13 mouse cellular contexts compared by ENCODE assay signal in genomic region chr2:137756220-137756619, GRCm38 (mm10).
DNase-seq lines count a peak whose midpoint lies in the region; ATAC-seq and TF ChIP-seq lines count a peak whose summit lies in the region.
"Had no signal": no experiment of that assay in that cellular context is flagged by ENCODE, and none has a peak within 500 bp of the region (broad histone marks: within the 10 kb centered on the region; RNA-seq: fewer than 3 reads in every experiment).

No protein-coding gene starts in this region.

- no peaks in the 10 kb centered on the region for H3K9me3 ChIP-seq in lung, embryonic 14.5 days (ENCODE audit: low read depth, low read length)
- no peaks in the 10 kb centered on the region for H3K9me3 ChIP-seq in embryonic facial prominence, embryonic 10.5 days
- H3K9me3 ChIP-seq: midbrain, embryonic 15.5 days; neural tube, embryonic 13.5 days had no signal

- H3K27me3 ChIP-seq in lung, embryonic 14.5 days (ENCODE audit: insufficient read depth, low read length): no peaks in the 10 kb centered on the region
- H3K27me3 ChIP-seq in embryonic facial prominence, embryonic 10.5 days (replicated peaks; ENCODE audit: low read depth, poor library complexity, severe bottlenecking): no peaks in the 10 kb centered on the region
- H3K27me3 ChIP-seq: midbrain, embryonic 15.5 days; neural tube, embryonic 13.5 days had no signal

- peak; percentile 86 for DNase-seq in heart, adult 11 months
- no peak for DNase-seq in heart, postnatal 10 days
- DNase-seq in lung, embryonic 14.5 days: peak; percentile 13
- no peak for DNase-seq in lung, postnatal 4 days
- peak; percentile 16 for DNase-seq in embryonic facial prominence, embryonic 10.5 days (ENCODE audit: low spot score)
- peak; percentile 19 for DNase-seq in skeletal muscle tissue, adult 2 months (ENCODE audit: low read depth, low spot score)
- DNase-seq: cerebellum, adult 9-10 months; kidney, postnatal 14 days; left cerebral cortex, postnatal 4 days had no signal

- no peak overlapping the region for H3K27ac ChIP-seq in lung, embryonic 14.5 days (ENCODE audit: low read depth)
- peak overlapping the region; percentile 2; the same call in 1 of the 2 replicates for H3K27ac ChIP-seq in embryonic facial prominence, embryonic 10.5 days (replicated peaks)
- H3K27ac ChIP-seq: midbrain, embryonic 15.5 days had no signal

- no peaks in the 10 kb centered on the region for H3K36me3 ChIP-seq in lung, embryonic 14.5 days (ENCODE audit: insufficient read depth)
- no peaks in the 10 kb centered on the region for H3K36me3 ChIP-seq in embryonic facial prominence, embryonic 10.5 days (replicated peaks)
- H3K36me3 ChIP-seq: midbrain, embryonic 15.5 days; neural tube, embryonic 13.5 days had no signal

- intact Hi-C loops in heart, postnatal 10 days (cut with DNase I): no loop called here

- H3K4me2 ChIP-seq in lung, embryonic 14.5 days: no peak overlapping the region
- H3K4me2 ChIP-seq: midbrain, embryonic 15.5 days; neural tube, embryonic 13.5 days had no signal

- no peak overlapping the region for H3K4me3 ChIP-seq in lung, embryonic 14.5 days (ENCODE audit: low read depth, low read length)
- H3K4me3 ChIP-seq in embryonic facial prominence, embryonic 10.5 days: no peak overlapping the region
- H3K4me3 ChIP-seq: midbrain, embryonic 15.5 days; neural tube, embryonic 13.5 days had no signal

- no peak for ATAC-seq in lung, embryonic 14.5 days (ENCODE audit: insufficient read depth)
- ATAC-seq in megakaryocyte, adult 5-6 weeks (ENCODE audit: poor library complexity, severe bottlenecking): no peak
- no peak for ATAC-seq in inflammation-experienced regulatory T-cells, adult 6 months
- ATAC-seq: midbrain, embryonic 15.5 days had no signal

- 17% methylated on average over 3 of the region's 3 CpGs for WGBS in lung, embryonic 14.5 days
- WGBS in embryonic facial prominence, embryonic 10.5 days: 8% methylated on average over 3 of the region's 3 CpGs

- H3K4me1 ChIP-seq in lung, embryonic 14.5 days (ENCODE audit: insufficient read depth): 0 out of 2 replicates have a peak, but pooled peaks cover 5% of the 10 kb centered on the region
- peaks cover 15% of the 10 kb centered on the region for H3K4me1 ChIP-seq in embryonic facial prominence, embryonic 10.5 days
- H3K4me1 ChIP-seq: midbrain, embryonic 15.5 days had no signal

- no peak overlapping the region for H3K9ac ChIP-seq in lung, embryonic 14.5 days
- H3K9ac ChIP-seq: midbrain, embryonic 15.5 days; neural tube, embryonic 13.5 days had no signal

- no peak for TF ChIP-seq CTCF in lung, embryonic 14.5 days (IDR thresholded peaks at IDR 0.05; ENCODE audit: low read depth)

Comparison
In these comparisons a context has a peak if more than half of its experiments do, and no peak if none do; other contexts are left out.
1. DNase-seq: peak in heart, adult 11 months (single experiment), lung, embryonic 14.5 days (single experiment), embryonic facial prominence, embryonic 10.5 days (single experiment) and skeletal muscle tissue, adult 2 months (single experiment); none in heart, postnatal 10 days (0 of 2) and lung, postnatal 4 days (0 of 2).